Mouse (Mus musculus): ENCODE data around the gene Gna12.

Gna12 gene

GRCm38 (mm10) chr5:140753223-140753622 lies 77.0 kb downstream of the Gna12 start:
- DNase-seq (ENCODE audit: low read depth, low spot score), result no peak

- no peak for DNase-seq (ENCODE audit: low read depth, low spot score)
Measured at GRCm38 (mm10) chr5:140752639-140753038, 77.6 kb downstream of the Gna12 start.

- no peak for DNase-seq (ENCODE audit: low read depth, low spot score)
Measured at GRCm38 (mm10) chr5:140752041-140752440, 78.2 kb downstream of the Gna12 start.

- DNase-seq (ENCODE audit: low read depth, low spot score), result no peak
Measured at GRCm38 (mm10) chr5:140750925-140751324, 79.3 kb downstream of the Gna12 start.

GRCm38 (mm10) chr5:140749062-140749875 lies 81.0 kb downstream of the Gna12 start:
- no peak for DNase-seq (ENCODE audit: low read depth, low spot score)

- DNase-seq (ENCODE audit: low read depth, low spot score), result no peak
Measured at GRCm38 (mm10) chr5:140748425-140748824, 81.8 kb downstream of the Gna12 start.

GRCm38 (mm10) chr5:140743706-140744131 lies 86.5 kb downstream of the Gna12 start:
- DNase-seq (ENCODE audit: low read depth, low spot score), result no peak

- DNase-seq (ENCODE audit: low read depth, low spot score), result no peak
Measured at GRCm38 (mm10) chr5:140741877-140742276, 88.4 kb downstream of the Gna12 start.

- DNase-seq (ENCODE audit: low read depth, low spot score), result no peak
Measured at GRCm38 (mm10) chr5:140741040-140741439, 89.2 kb downstream of the Gna12 start.

- DNase-seq (ENCODE audit: low read depth, low spot score), result no peak
Measured at GRCm38 (mm10) chr5:140739813-140740212, 90.4 kb downstream of the Gna12 start.

GRCm38 (mm10) chr5:140736166-140736565 lies 94.1 kb downstream of the Gna12 start:
- DNase-seq (ENCODE audit: low read depth, low spot score), result no peak

- no peak for DNase-seq (ENCODE audit: low read depth, low spot score)
Measured at GRCm38 (mm10) chr5:140735297-140735696, 94.9 kb downstream of the Gna12 start.

- DNase-seq (ENCODE audit: low read depth, low spot score), result no peak
Measured at GRCm38 (mm10) chr5:140733336-140733735, 96.9 kb downstream of the Gna12 start.

- DNase-seq (ENCODE audit: low read depth, low spot score), result no peak
Measured at GRCm38 (mm10) chr5:140732195-140732594, 98.0 kb downstream of the Gna12 start.

- DNase-seq (ENCODE audit: low read depth, low spot score), result no peak
Measured at GRCm38 (mm10) chr5:140731040-140731797, 99.0 kb downstream of the Gna12 start.

- DNase-seq (ENCODE audit: low read depth, low spot score), result no peak
Measured at GRCm38 (mm10) chr5:140726946-140727740, 103.1 kb downstream of the Gna12 start.

GRCm38 (mm10) chr5:140726062-140726839 lies 104.0 kb downstream of the Gna12 start:
- DNase-seq (ENCODE audit: low read depth, low spot score), result no peak

- no peak for DNase-seq (ENCODE audit: low read depth, low spot score)
Measured at GRCm38 (mm10) chr5:140723822-140724221, 106.4 kb downstream of the Gna12 start, which contains the start of gene Amz1. Amz1 (plus strand) TSS chr5:140724127.

- no peak for DNase-seq (ENCODE audit: low read depth, low spot score)
Measured at GRCm38 (mm10) chr5:140722121-140722520, 108.1 kb downstream of the Gna12 start.

GRCm38 (mm10) chr5:140720773-140721172 lies 109.5 kb downstream of the Gna12 start:
- no peak for DNase-seq (ENCODE audit: low read depth, low spot score)

GRCm38 (mm10) chr5:140711040-140711439 lies 119.2 kb downstream of the Gna12 start:
- DNase-seq (ENCODE audit: low read depth, low spot score), result no peak

Measured in WW6 (cell line).